Mouse (Mus musculus): ENCODE measurements around the gene Cmss1. TPM values are rescaled to one million over a fixed set of nuclear protein-coding genes. Genes with fewer than 3 reads are reported as not detected.
A peak's percentile ranks its signal among the peaks of the same experiment; 100 is the strongest.

The Cmss1 gene
- 10 to 100 TPM; 27.5 to 28.7 TPM for total RNA-seq (2021)
- long read RNA-seq, experiment 1, transcript Cmss1-203 (2 exons, 529 nt) = major isoform, 5 of 135 reads
- long read RNA-seq, experiment 1, partial matches to known transcripts = 10 of 135 reads
- long read RNA-seq, experiment 1, other reads (novel, unspliced or antisense) = 120 of 135 reads
- long read RNA-seq, experiment 2, transcript Cmss1-203 (2 exons, 529 nt) = major isoform, 6 of 108 reads
- long read RNA-seq, experiment 2, partial matches to known transcripts = 10 of 108 reads
- long read RNA-seq, experiment 2, other reads (novel, unspliced or antisense) = 92 of 108 reads

DNA sequence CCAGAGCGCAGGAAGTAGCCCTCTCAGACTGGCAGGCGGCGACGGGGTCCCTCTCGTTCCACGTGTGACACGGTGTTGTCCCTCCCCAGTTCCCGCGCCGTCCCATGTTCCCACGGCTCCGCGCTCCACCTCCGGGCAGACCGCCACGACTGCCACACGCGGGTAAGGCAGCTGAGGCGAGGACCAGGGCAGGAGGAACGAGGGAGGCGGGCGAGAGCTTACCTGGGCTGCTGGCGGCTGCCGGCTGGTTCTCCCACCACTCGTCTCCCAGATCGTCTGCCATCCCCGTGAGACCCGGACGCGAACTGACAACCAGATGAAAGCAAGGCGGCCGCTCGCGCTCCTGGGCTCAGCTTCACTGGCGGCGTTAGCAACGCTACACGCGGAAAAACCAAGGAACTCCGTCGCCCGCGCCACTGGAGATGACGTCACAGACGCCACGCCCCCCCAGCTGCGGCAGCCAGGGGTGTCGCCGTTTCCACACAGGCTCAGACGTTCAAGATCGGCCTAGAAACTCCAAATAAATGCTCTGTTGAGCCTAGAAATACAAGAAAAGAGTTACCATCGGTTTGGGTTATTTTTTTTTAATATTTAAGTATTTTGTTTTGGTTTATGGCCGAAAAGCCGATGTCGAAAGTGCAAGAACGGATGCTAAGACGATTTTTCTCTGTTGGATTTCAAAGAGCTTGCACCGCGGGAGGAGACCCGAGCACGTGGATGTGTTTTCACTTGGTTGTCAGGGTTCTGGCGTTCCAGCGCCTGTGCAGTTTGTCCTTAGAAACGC, at the start of gene Cmss1:
TSS of gene Cmss1 (minus strand) at position 421 of the 784 bp plus-strand sequence.
- DNase-seq = peak; percentile 71

DNA sequence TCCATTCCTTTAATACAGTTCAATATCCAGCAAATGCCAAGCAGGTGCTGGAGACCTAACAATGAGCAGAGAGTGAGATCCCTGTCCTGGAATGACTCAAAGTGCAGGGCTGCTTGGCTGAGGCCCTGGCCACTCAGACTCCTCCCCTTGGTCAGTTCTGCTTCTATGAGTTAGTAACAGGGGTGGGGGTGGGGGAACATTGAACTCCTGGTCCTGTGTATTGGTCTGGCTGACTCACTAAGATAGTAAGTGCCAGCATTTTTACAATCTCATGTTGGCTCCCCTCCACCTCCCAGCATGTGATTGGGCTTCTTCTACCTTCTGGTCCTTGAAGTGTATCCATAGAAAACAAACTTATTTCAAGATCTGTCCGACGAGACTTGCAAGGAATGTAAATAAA, 43.2 kb upstream of the Cmss1 start:
- DNase-seq = no peak

DNA sequence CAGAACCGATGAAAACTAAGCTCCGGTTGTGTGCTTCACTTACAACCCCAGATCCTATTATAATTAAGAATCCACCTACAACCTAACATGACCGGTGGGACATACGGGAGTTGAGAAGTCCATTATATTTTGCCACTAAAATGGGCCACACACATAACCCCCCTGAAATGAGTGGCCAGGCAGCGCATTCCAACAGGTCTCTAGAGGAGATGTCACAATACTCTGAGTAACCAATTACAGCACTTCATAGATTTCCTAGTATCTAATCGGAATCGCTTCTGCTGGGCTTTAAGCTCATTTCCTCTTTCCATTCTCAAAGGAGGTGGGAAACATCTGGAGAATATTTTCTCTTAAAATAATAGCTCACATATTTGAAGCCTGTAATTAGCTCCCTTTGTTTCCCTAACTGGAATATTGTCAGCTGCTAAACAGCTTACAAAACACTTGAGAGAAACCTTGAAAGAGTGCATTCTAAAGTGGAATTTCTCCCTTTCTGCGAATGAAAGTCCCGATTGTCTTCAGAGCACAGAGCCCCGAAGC, 34.8 kb upstream of the Cmss1 start:
- DNase-seq = no peak

- DNase-seq = no peak
Observed at GRCm38 (mm10) chr16:57634766-57635165, 28.1 kb upstream of the Cmss1 start.

GRCm38 (mm10) chr16:57634191-57634590, 27.5 kb upstream of the Cmss1 start:
- DNase-seq = no peak

DNA sequence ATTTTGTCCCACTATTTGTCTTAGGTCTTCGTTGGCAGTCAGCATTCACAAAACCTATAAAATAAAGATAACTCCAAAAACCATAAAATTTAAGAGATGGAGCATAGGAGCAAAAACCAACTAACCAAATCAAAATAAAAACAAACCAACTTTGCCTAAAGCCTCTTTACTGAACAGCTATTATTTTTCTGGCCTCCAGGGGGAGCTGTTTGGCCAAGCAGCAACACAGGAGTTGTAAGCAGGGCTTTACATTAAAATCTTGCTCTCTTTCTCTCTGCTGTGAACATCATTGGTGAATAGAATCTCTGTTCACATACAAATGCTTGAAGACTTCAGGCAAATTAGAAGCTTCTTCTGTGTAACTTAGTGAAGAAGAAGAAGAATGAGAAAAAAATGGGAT, 5.1 kb upstream of the Cmss1 start:
- no peak for DNase-seq

- DNase-seq = no peak
Observed at GRCm38 (mm10) chr16:57601031-57601430, 5.6 kb downstream of the Cmss1 start.

GRCm38 (mm10) chr16:57597295-57597957, 9.2 kb downstream of the Cmss1 start:
- no peak for DNase-seq

GRCm38 (mm10) chr16:57593422-57594157, 13.1 kb downstream of the Cmss1 start:
- DNase-seq = no peak

DNA sequence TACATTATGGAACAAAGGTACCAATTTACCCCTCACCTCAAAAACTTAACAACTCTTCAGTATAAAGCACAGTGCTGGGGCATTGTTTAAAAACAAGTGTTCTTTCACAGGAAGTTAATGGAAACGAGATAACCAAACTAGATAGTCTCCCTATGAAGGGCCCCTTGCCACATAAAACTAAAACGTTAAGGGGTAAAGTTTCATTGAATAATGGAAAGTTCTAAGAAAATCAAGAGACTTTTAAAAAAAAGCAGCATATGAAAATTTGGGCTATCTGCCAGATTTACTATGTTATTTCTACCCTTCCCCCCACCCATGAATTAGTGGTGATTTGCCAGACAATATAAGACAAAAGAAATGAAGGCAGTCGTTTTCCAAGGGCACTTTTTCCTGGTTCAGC, 21.5 kb downstream of the Cmss1 start:
- DNase-seq = no peak

- no peak for DNase-seq
Observed at GRCm38 (mm10) chr16:57582008-57582407, 24.7 kb downstream of the Cmss1 start.

DNA sequence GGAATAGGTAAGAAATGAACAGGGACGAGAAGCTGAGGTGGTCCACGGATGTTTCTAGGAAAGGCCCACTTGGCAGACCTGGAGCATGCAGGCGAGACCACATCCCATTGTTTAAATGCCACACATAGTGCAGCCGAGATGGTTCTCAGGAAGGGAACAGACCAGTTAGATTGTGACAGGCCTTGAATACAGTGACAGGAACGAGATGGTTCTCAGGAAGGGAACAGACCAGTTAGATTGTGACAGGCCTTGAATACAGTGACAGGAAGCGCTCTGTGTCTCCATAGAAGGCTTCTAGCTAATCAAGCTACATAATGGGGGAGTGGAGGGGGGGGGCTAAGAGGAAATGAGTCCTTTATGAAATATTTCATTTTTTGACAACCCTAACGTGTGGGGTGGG, 26.6 kb downstream of the Cmss1 start:
- DNase-seq = no peak

DNA sequence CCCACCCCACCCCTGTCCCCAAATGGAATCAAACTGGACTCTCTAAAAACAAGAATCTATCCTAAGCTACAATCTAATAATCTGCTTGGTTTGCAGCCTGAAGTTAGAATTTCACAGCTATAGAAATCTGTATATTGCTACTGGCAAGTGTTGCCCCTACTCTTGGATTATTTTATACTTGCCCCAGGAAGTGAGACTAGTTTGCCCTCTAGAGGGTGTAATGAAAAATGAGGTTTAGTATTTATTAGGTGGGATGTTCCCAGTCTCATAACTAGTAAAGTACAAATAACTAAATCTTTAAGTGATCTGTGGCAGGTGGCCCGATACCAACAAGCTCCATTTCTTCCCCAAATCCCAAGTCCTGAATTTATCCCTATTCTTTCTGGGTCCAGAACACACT, 29.1 kb downstream of the Cmss1 start:
- DNase-seq = no peak

GRCm38 (mm10) chr16:57575764-57576388, 30.8 kb downstream of the Cmss1 start:
- DNase-seq = no peak

GRCm38 (mm10) chr16:57573831-57574230, 32.8 kb downstream of the Cmss1 start:
- no peak for DNase-seq

GRCm38 (mm10) chr16:57570789-57571311, 35.8 kb downstream of the Cmss1 start:
- DNase-seq = peak; percentile 26

DNA sequence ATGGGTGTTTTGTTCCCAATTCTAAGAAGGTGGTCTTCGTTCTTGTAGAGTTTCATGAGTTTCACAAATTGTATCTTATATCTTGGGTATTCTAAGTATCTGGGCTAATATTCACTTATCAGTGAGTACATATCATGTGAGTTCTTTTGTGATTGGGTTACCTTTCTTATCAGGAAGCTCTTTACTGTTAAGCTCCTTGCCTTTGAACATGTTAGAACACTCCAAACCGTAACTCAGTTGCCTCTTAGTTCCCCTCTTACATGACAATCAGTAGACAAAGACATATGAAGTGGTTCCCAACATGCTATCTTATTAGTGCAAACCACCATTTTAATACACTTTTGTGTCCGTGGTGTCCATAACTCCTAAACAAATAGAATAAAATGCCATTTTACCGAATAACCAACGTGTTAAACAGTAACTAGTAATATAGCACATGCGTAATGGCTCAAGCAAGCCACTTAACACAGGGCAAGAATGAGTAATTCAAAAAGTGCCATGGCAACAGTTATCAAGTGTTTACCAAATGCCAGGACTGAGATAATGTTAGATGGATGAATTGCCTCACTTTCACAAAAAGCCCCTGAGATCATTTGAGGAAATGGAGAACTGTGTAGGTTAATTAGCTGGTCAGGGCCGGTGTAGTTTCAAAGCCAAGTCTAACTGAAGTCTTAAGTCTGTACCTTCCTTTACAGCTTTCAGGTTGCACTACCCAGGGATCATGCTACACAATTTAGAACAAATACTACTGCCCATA, 37.8 kb downstream of the Cmss1 start:
- DNase-seq = no peak

DNA sequence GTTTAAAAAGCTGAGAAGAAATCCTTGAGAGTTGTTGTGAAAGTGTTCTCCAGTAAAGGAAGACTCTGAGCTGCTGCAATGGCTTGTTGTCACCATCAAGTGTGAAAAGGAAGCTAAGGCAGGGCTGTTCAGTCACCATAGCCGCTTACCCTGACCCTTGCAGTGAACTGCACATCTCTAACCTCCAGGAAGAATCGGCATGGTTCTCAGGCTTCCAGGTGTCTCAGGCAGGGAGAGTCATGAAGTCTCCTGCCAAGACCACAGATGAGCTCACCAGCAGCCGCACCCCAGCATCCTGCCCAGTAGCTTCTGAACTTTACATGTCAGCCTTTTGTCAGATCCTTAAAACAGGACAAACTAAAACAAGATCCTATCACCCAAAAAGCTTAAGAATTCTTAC, 40.4 kb downstream of the Cmss1 start:
- DNase-seq = no peak

DNA sequence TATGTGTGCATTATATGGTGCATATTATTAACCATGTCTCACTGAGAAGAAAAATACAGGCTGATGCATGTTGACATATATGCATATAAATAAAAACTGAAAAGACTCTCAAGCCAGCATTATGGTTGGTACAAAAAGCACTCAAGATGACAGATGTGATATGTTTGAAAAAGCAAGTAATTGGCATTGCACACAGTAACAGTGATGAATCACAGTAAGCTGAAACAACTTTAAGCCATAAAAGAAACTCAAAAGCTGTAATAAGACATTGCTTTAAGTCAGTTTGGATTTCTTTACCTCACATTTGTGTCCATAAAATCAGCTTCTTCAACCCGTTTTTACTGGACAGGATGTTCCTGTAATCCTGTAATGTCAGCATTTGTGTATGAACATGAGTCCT, 41.9 kb downstream of the Cmss1 start:
- no peak for DNase-seq

- DNase-seq = no peak
Observed at GRCm38 (mm10) chr16:57563453-57563852, 43.2 kb downstream of the Cmss1 start.

GRCm38 (mm10) chr16:57560185-57560584, 46.5 kb downstream of the Cmss1 start:
- no peak for DNase-seq
